Mouse (Mus musculus) lung, postnatal 36 days (tissue): ENCODE data around the gene Agk.
A peak's percentile ranks its signal among the peaks of the same experiment; 100 is the strongest.

ENCODE experiments used
- DNase-seq: peaks from one replicate; pipeline ENCODE4 v3.0.0; 2022; ENCODE audit warnings: mixed read lengths

Gene Agk

DNA sequence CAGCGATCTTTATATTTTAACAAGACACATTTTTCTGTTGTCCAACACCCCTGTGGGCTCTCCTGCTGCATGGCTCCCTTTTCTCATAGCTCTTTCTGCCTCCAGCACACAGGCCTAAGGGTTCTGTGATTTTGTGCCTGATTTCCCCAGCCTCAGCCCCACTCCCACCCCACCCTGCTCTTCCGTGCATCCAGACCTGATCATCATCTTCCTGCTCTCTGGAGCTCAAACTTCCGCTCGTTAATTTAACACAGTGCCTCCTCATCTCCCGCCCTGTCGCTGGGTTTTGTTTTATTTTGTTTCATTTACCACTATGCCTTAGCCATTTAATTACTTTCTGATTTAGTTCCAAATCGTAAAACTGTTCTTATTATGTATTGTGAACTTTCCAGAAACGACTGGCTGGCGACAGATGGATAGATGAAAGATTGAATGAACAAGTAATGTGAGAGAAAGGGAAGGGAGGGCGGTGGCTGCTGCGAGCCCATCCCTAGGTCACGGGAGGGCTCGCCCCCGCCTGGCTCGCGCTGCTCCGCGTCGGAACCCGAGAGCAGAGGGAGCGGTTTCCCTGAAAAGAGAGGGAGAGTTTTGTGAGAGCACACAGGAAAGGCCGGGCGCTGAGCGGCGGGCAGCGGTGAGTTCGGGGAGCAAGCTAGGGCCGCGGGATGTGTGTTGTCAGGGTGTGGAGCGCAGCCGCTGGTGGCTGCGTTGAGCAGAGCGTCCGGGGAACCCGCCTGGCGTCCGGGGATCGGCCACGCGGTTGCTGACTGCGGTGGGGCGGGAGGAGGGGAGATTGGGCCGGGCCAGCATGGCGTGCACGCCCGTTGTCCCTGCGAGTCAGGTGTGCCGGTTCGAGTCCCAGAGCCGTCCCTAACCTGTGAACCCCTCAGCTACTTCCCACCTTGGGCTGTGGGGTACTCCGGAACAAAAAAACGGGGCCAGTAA is at the start of gene Agk:
Gene Agk (plus strand): TSS at position 276 of the 945 bp plus-strand sequence.
- DNase-seq: peak; percentile 63

DNA sequence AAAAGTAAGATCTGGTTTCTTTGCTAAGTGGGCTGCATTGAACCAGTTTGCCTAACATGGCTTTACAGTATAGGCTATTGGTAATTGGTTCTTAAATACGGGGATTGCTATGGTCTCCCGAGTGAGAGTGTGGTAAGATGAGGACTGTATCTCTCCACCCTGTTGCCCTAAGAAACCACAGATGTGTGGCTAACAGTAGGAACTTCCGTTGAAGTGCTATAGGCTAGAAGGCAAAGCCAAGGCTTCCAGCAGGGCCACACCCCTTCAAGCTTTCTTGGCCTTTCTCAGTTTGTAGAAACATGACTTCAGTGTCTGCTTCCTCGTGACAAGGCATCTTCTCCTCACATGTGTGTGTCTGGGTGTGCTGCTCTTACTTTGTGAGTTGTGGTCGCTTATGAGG is 24.3 kb upstream of the Agk start:
- DNase-seq: no peak

- peak; percentile 63 for DNase-seq
Measured at GRCm38 (mm10) chr6:40303379-40303778, 21.6 kb upstream of the Agk start.

DNA sequence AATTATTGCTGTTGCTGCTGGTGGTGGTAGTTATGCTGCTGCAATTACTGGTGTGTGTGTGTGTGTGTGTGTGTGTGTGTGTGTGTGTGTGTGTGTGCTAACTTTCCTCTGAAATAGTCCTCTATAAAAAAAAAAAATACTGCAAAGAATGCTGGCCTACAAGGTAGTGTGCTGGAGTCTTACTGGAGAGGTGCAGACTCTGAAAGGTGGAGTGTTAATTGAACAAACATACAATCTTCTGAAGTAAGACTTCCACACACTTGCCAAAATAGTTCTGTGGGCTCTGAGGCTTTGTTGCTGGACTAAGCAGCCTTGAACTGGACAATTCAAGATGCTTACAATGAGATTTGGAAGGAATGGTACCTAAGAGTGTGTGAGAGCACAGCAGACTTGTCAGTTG is 20.0 kb upstream of the Agk start:
- DNase-seq: peak; percentile 7

GRCm38 (mm10) chr6:40326341-40326740 is 1.4 kb downstream of the Agk start:
- DNase-seq: no peak

DNA sequence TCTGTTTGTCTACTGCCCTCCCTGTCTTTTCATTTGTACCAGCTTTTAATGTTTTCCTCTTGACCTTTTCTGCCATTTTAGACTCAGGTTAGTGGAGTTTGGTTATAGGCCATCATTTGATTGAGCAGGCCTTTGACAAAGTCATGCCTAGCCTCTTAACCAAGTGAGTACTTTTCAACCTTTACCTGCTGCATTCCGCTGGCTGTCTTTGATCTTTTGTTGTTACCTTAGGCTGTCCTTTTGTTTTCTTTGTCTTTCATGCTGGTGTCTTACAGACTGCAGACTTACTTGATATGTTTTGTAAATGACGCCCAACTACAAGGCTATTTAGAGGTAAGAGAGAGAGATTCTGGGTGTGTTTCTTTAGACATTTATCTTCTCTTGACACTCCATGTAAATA is 8.5 kb downstream of the Agk start:
- no peak for DNase-seq

- no peak for DNase-seq
Measured at GRCm38 (mm10) chr6:40336735-40337731, 12.1 kb downstream of the Agk start.

DNA sequence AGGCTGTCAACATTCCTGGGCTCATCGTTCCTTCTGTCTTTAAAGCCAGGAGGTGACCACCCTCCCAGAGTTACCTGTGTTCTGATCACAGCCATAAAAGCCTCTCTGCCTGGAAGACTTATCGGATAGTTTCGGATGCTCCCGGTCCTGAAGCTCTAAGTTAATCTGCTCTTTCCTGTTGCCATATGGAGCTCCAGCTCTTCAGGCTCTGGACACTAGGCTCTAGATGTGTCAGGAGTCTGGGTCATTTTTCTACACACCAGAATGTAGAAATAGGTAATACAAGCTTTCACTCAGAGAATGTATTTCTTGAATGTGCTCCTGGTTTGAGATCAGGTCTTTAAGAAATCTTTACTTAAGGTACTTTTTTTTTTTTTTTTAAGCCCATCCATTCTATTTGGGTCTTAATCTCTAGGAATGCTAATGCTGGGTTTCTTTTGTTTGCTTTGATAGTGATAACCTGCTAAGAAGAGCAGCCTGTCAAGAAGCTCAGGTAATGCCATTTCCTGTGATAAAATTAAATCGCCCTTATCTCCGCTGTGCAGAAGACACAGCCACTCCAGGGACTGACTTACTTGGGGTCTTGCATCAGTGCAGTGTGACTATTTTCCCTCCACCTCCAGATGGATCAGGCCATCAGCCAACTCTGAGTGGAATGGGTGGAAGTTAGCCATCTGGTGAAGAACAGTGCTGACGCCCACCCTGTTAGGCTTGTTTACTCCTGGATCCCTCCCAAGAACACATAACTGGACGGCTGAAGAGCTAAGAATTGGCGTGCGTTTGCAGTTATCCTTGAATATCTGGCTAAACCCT is 22.2 kb downstream of the Agk start:
- DNase-seq: peak; percentile 45

DNA sequence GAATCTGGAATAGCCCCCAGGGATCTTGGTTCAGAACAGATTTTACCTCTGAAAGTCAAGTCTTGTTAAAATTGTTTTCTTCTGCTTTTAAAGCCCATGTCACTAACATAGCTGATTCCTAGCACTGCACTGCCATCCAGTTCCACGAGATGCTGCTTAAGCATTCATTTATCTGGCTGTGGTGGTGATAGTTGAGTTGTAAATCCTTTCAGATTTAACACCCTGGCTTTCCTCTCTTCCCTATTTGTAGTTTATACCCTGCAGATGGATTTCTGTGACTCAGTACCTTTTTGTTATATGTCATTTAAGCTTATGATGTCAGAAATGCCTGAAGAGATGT is 22.8 kb downstream of the Agk start:
- no peak for DNase-seq

DNA sequence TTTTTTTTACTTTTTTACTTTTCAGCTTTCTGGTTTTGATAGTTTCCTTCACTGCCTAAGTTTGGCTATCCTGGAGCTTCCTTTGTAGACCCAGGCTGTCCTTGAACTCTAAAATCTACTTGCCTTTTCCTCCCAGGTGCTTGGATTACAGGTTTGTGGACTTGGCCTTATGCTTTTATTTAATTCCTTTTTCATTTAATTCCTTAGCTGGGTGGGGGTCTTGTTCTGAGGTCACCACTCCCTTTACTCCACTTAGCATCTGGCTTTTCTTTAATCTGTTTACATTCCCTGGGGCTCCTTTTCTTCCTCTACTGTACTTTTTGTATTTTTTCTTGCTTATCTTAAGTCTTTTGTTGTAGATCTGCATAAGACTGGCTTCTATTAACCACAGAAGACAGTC is 25.1 kb downstream of the Agk start:
- DNase-seq: no peak

DNA sequence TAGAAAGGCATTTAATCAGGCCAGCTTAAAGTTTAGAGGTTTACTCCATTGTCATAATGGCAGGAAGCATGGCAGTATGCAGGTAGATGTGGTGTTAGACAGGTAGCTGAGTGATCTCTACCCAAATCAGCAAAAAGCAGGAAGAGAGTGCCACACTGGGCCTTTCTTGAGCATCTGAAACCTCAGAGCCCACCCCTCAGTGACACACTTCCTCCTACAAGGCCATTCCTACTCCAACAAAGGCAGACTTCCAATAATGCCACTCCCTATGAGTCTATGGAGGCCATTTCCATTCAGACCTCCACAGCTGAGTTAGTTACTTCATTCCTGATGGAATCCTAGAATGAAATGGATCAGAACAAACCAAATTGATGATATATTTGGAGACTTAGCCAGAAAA is 25.9 kb downstream of the Agk start:
- no peak for DNase-seq

GRCm38 (mm10) chr6:40353360-40353759 is 28.4 kb downstream of the Agk start:
- peak; percentile 5 for DNase-seq

- no peak for DNase-seq
Measured at GRCm38 (mm10) chr6:40371031-40371430, 46.1 kb downstream of the Agk start.

DNA sequence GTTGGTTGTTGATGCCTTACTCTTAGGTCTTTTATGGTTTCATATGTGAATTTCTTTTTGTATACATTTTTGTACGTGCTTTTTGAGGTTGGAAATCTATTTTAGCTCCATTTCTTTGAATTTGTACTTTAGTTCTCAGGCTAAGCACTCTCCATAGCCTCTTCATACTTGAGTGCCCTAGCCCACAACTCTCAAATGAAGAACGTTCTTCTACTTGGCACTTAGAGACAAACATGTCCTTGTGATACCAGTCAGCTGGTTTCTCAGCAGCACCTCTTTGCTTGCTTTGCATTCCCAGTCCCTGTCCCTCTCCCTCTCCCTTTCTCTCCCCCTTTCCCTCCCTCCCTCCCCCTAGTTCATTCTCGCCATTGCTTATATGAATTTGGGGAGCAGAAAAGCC is 55.2 kb downstream of the Agk start:
- peak; percentile 24 for DNase-seq

GRCm38 (mm10) chr6:40381908-40382307 is 56.9 kb downstream of the Agk start:
- DNase-seq: no peak

DNA sequence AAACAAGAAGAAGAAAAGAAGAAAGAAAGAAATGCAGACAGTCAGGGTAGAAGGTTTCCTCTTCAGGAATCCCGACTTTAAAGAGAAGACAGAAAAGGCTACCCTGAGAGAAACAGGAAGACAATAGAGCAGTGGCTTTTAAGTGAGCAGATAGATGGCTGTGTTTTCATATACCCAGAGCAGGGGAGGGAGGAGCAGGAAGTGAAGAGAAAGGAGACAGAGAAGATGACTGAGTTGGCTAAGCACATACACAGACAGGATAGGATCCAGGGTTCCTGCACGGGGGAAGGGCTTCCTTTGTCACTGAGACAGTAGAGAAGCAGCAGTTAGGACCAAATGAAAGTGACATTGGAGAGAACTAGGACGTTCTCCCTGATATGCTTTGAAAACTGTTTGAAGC is 60.7 kb downstream of the Agk start:
- no peak for DNase-seq

DNA sequence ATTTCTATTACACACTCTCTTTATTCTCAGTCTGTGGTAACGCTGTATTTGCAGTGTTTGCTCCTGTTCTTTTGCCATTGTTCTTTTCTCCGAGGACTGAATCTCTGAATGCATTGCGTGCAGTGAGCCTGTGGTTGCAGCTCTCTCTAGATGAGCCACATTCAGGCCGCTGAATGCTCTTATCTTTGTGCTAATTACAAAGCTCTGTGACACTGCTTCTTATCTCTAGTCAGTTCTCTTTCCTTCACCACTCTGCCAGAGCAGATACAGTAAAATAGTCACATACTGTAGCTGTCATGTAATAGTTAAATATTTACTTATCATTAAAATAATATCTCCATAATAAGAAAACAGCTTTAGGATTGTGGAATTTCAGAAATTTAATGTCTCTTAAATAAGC is 63.7 kb downstream of the Agk start:
- DNase-seq: no peak

GRCm38 (mm10) chr6:40390975-40391374 is 66.0 kb downstream of the Agk start:
- no peak for DNase-seq

DNA sequence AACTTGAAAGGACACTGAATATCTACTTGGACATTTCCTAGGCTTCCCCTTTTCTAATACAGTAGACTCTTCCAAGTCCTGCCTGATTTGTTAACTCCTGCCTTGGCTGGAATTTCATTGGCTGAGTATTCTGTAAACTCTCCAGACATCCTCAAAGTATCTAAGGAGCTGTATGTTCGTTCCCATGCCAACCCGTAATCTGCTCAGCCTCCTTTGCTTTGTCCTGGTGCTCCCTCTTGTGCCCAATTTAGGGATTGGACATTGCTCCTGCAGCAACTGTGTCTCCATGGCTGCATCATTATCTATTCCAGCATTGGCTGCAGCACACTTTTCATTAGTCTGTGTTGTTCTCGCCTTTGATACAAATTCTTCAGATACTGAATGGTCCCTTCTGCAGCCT is 68.2 kb downstream of the Agk start:
- peak; percentile 88 for DNase-seq

GRCm38 (mm10) chr6:40402031-40402430 is 77.1 kb downstream of the Agk start:
- no peak for DNase-seq

DNA sequence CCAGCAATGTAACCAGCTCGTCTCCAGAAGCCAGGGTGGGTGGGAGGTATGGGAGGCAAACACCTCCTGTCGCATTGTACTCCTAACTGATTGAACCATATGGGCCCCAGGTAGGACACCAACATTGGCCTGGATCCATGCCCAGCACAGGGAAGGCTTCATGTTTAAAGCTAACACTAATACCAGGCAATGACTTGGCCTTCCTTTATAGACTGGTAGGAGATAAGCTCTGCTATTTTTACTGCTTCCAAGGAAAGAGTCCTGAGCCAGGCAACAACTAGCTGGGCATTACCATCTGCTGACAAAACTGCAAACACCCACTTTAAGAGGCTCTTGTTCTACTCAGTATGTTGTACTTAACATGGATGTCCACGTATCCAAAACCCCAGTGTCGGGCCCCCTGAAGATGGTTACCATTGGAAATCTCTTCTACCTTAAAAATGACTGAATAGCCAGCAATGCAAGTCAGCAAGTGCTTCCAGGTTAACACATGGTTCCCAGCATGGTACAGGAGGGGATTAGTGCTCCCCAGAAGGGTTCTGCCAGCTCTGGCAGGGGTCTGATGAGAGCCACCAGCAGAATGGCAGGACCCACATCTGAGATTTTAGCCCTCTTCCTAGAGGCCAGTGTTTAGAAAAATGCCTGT is 78.8 kb downstream of the Agk start:
- no peak for DNase-seq

DNA sequence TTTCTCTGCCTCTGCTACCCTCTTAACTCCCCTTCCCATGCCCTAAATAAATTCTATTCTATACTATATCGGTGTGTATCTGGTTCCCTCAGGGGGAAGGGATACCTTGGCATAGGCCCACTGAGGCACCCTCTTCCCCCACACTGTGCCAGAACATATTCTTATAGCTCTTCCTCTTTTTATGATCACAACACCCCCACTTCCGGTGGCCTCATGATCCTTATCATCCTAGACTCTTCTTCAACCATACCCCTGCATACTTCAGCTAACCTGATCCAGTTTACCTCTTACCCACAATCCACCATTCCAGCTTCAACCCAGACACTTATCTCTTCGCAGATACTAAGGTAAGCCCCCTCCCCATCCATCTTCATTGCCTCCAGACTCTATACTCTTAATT is 86.1 kb downstream of the Agk start:
- DNase-seq: no peak
